Mouse (Mus musculus): ENCODE measurements at regions not wholly inside any gene's neighbourhood (a gene's known extent, or its start where the extent isn't known, plus 50 kb on each side); places are given as distances from the start of the nearest gene placed in this dataset.

DNA sequence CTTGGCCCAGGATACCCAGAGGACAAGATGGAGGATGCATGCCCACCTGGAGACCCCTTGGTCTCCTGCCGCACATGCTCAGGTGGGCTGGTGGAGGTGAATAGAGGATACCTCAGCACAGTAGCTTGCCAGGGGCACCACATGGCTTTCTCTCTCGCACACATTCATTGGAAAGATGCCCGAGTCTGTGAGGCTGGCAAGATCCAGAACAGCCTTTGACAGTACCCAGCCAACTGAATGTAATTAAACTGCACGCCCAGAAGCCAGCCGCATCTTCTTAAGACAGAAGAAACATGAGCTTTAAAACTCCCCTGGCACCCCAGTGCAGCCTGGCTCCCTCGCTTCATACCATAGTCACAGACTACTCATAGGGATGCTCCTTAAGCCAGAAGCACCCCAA lies 143.4 kb downstream of the 2410131K14Rik start:
- Histone ChIP-seq H3K36me3 (ENCODE audit: control insufficient read depth in 1 of 2, insufficient read depth in 2 of 2, low read length in 2 of 2) (no peaks in the 10 kb centered on the region), H3K4me1 (ENCODE audit: control insufficient read depth in 1 of 2, insufficient read depth in 2 of 2, low read length in 2 of 2) (no peaks in the 10 kb centered on the region), H3K27ac (ENCODE audit: control insufficient read depth, low read depth, low read length) (no peak overlapping the region), H3K27me3 (ENCODE audit: control insufficient read depth in 1 of 2, insufficient read depth in 2 of 2, low read length in 2 of 2) (no peaks in the 10 kb centered on the region), H3K9ac (ENCODE audit: control insufficient read depth, low read depth, low read length, poor library complexity, severe bottlenecking) (no peak overlapping the region), H3K79me2 (ENCODE audit: control insufficient read depth, insufficient read depth, low read length, poor library complexity) (no peaks in the 10 kb centered on the region), H3K4me3 (ENCODE audit: control insufficient read depth in 1 of 2, insufficient read depth in 1 of 2, low read depth in 2 of 2, low read length in 2 of 2) (no peak overlapping the region), H3K9me3 (replicated peaks; ENCODE audit: insufficient read depth, low read length) (no peaks in the 10 kb centered on the region)
- DNase-seq (ENCODE audit: low read depth, low spot score) = no peak
- TF ChIP-seq EP300 (IDR thresholded peaks at IDR 0.05; ENCODE audit: low read depth in 1 of 2, low read length in 2 of 2) (no peak), CHD2 (IDR thresholded peaks at IDR 0.05; ENCODE audit: low read length) (no peak), ZMIZ1 (IDR thresholded peaks at IDR 0.05; ENCODE audit: low read depth, low read length) (no peak), GATA1 (IDR thresholded peaks at IDR 0.05; ENCODE audit: low read depth, low read length) (no peak), TBP (IDR thresholded peaks at IDR 0.05; ENCODE audit: low read depth, low read length) (no peak), TAL1 (IDR thresholded peaks at IDR 0.05; ENCODE audit: low read length) (no peak), E2F4 (IDR thresholded peaks at IDR 0.05; ENCODE audit: borderline replicate concordance, low read depth, low read length) (no peak), BHLHE40 (IDR thresholded peaks at IDR 0.05; ENCODE audit: borderline replicate concordance, low read depth, low read length) (no peak), ZC3H11A (IDR thresholded peaks at IDR 0.05; ENCODE audit: low read depth, low read length) (no peak), NRF1 (IDR thresholded peaks at IDR 0.05; ENCODE audit: insufficient read depth, low read depth, low read length, poor library complexity, severe bottlenecking) (no peak), POLR2A (IDR thresholded peaks at IDR 0.05; ENCODE audit: control insufficient read depth in 1 of 2, insufficient read depth in 1 of 2, low read depth in 1 of 2, low read length in 2 of 2, poor library complexity in 1 of 2) (no peak), ZNF384 (IDR thresholded peaks at IDR 0.05; ENCODE audit: low read depth, low read length) (no peak), MAX (IDR thresholded peaks at IDR 0.05; ENCODE audit: low read length) (no peak)

- no peak for DNase-seq (ENCODE audit: low read depth, low spot score)
- Histone ChIP-seq H3K27ac (ENCODE audit: control insufficient read depth, low read depth, low read length) (no peak overlapping the region), H3K36me3 (ENCODE audit: control insufficient read depth in 1 of 2, insufficient read depth in 2 of 2, low read length in 2 of 2) (no peaks in the 10 kb centered on the region), H3K27me3 (ENCODE audit: control insufficient read depth in 1 of 2, insufficient read depth in 2 of 2, low read length in 2 of 2) (no peaks in the 10 kb centered on the region), H3K9ac (ENCODE audit: control insufficient read depth, low read depth, low read length, poor library complexity, severe bottlenecking) (no peak overlapping the region), H3K9me3 (replicated peaks; ENCODE audit: insufficient read depth, low read length) (no peaks in the 10 kb centered on the region), H3K79me2 (ENCODE audit: control insufficient read depth, insufficient read depth, low read length, poor library complexity) (no peaks in the 10 kb centered on the region), H3K4me1 (ENCODE audit: control insufficient read depth in 1 of 2, insufficient read depth in 2 of 2, low read length in 2 of 2) (no peaks in the 10 kb centered on the region), H3K4me3 (ENCODE audit: control insufficient read depth in 1 of 2, insufficient read depth in 1 of 2, low read depth in 2 of 2, low read length in 2 of 2) (no peak overlapping the region)
- TF ChIP-seq GABPA (IDR thresholded peaks at IDR 0.05; ENCODE audit: low read depth, low read length) (no peak), MAX (IDR thresholded peaks at IDR 0.05; ENCODE audit: low read length) (no peak), TCF12 (IDR thresholded peaks at IDR 0.05; ENCODE audit: low read depth, low read length) (no peak), CHD1 (IDR thresholded peaks at IDR 0.05; ENCODE audit: low read depth, low read length) (no peak), TAL1 (IDR thresholded peaks at IDR 0.05; ENCODE audit: low read length) (no peak)
These were observed 145.8 kb downstream of the 2410131K14Rik start for GRCm38 (mm10) chr5:118390691-118391373.
